Mouse (Mus musculus) skeletal muscle tissue, postnatal 0 days (tissue): ENCODE data around the gene Rasl10a. TPM values are rescaled to one million over a fixed set of nuclear protein-coding genes. Genes with fewer than 3 reads are reported as not detected.

Experiments used
- microRNA-seq, 2 experiments: library from miRNA; unstranded; fragments of <30 nt; microRNA quantifications; one replicate each; pipeline ENCODE4; 2016
- polyA plus RNA-seq: library from polyadenylated mRNA; unstranded; fragments of >200 nt; fragmentation: Nextera tagmentation; extraction: Ambion mirVana; gene quantifications from 2 replicates; pipeline ENCODE4 v1.2.1, GENCODE M21; 2015

Rasl10a gene
- polyA plus RNA-seq = 3.2 and 4.1 TPM in 2 replicates

GRCm38 (mm10) chr11:5057856-5058641 is at the start of gene Rasl10a:
Gene Rasl10a, plus strand, starts transcription at chr11:5058128.

GRCm38 (mm10) chr11:5065056-5065821 is 7.3 kb downstream of the Rasl10a start, which contains the start of gene Gas2l1:
Gene Gas2l1, minus strand, starts transcription at chr11:5065327.

GRCm38 (mm10) chr11:5098736-5099542 is 41.0 kb downstream of the Rasl10a start, which contains the start of the genes Rhbdd3 and Ewsr1:
Gene Rhbdd3, plus strand, starts transcription at chr11:5098926.
Gene Ewsr1, minus strand, starts transcription at chr11:5099266.

Small RNAs within 50 kb of the gene (microRNA-seq; reads per million reads assigned to microRNA genes)
- 0 reads per million in 2 experiments for gene Gm47296

Other genes starting within 250 kb of the Rasl10a start
- 22.8 and 23.1 TPM in 2 replicates for gene Nf2, start 208.6 kb upstream of the Rasl10a start, polyA plus RNA-seq
- gene Nipsnap1, start 184.2 kb upstream of the Rasl10a start, polyA plus RNA-seq = 4.6 and 6.9 TPM in 2 replicates
- gene Thoc5, start 162.8 kb upstream of the Rasl10a start, polyA plus RNA-seq = 11.6 and 13.6 TPM in 2 replicates
- 0.02 and 0.15 TPM in 2 replicates for gene Nefh, start 110.1 kb upstream of the Rasl10a start, polyA plus RNA-seq
- 25.6 and 28.4 TPM in 2 replicates for gene Ap1b1, start 71.3 kb upstream of the Rasl10a start, polyA plus RNA-seq
- gene Gas2l1, start 7.2 kb downstream of the Rasl10a start, polyA plus RNA-seq = 12.1 and 22.4 TPM in 2 replicates
- gene Rhbdd3, start 40.8 kb downstream of the Rasl10a start, polyA plus RNA-seq = 27.8 and 29.7 TPM in 2 replicates
- gene Ewsr1, start 41.1 kb downstream of the Rasl10a start, polyA plus RNA-seq = 215 TPM in 2 replicates
- gene Emid1, start 94.1 kb downstream of the Rasl10a start, polyA plus RNA-seq = 6.6 and 6.7 TPM in 2 replicates
- 41.7 and 52.5 TPM in 2 replicates for gene Kremen1, start 203.4 kb downstream of the Rasl10a start, polyA plus RNA-seq